Comparison of ENCODE assay signal across 12 mouse cellular contexts in the genomic region with DNA sequence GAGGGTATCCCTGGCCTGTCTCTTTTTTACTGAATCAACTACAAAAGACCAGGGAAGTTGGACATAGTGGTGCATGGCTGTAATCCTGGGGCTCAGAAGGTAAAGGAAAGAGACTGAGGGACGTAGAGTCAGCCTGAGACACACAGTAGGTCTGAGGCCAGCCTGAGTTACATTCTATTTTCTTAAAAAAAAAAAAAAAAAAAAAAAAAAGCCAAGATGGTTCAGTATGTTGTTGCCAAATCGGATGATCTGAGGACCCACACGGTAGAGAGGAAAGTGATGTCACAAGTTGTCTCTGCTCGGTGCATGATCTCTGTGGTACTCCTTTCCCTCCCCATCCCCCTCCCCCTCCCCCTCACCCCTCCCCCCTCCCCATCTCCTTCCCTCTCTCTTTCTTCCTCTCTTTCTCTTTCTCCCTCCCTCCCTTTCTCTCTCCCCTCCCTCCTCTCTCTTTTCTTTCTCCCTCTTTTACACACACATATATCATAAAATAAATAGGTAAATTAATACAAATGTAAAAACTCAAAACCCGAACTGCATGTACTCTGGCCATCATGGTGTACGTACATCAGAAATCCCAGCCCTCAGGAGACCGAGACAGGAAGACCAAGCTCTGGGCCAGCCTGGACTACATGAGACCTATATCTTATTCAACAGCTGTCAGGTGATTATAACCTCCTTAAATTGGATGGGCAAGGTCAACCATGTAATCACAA. TPM values are rescaled to one million over a fixed set of nuclear protein-coding genes. Genes with fewer than 3 reads are reported as not detected.
A peak's percentile ranks its signal among the peaks of the same experiment; 100 is the strongest.
DNase-seq lines count a peak whose midpoint lies in the region; ATAC-seq and TF ChIP-seq lines count a peak whose summit lies in the region.
"Had no signal": no experiment of that assay in that cellular context is flagged by ENCODE, and none has a peak within 500 bp of the region (broad histone marks: within the 10 kb centered on the region; RNA-seq: fewer than 3 reads in every experiment).

No protein-coding gene starts in this region.

- H3K27ac ChIP-seq in lung, embryonic 15.5 days = no peak overlapping the region
- H3K27ac ChIP-seq in forebrain, postnatal 0 days (ENCODE audit: low read depth, low read length) = no peak overlapping the region
- H3K27ac ChIP-seq in limb, embryonic 13.5 days = no peak overlapping the region
- 0 out of 2 replicates have a peak overlapping the region, but pooled peaks have one; percentile 60 for H3K27ac ChIP-seq in neural tube, embryonic 15.5 days (replicated peaks)
- no peak overlapping the region for H3K27ac ChIP-seq in kidney, embryonic 15.5 days

- H3K4me2 ChIP-seq in lung, embryonic 15.5 days = peak overlapping the region; percentile 53; the same call in 1 of the 2 replicates
- H3K4me2 ChIP-seq in forebrain, postnatal 0 days (ENCODE audit: low read depth) = no peak overlapping the region
- peak overlapping the region; percentile 57; the same call in 1 of the 2 replicates for H3K4me2 ChIP-seq in limb, embryonic 13.5 days (replicated peaks)
- peak overlapping the region; percentile 51 for H3K4me2 ChIP-seq in neural tube, embryonic 15.5 days
- no peak overlapping the region for H3K4me2 ChIP-seq in kidney, embryonic 15.5 days

- WGBS in lung, embryonic 15.5 days = 83% methylated on average over 7 of the region's 7 CpGs
- WGBS in forebrain, postnatal 0 days = 89% methylated on average over 7 of the region's 7 CpGs
- WGBS in limb, embryonic 13.5 days = 82% methylated on average over 7 of the region's 7 CpGs
- 78% methylated on average over 7 of the region's 7 CpGs for WGBS in neural tube, embryonic 15.5 days
- WGBS in kidney, embryonic 15.5 days = 84% methylated on average over 7 of the region's 7 CpGs

- no peak overlapping the region for H3K9ac ChIP-seq in lung, embryonic 15.5 days
- no peak overlapping the region for H3K9ac ChIP-seq in forebrain, postnatal 0 days
- no peak overlapping the region for H3K9ac ChIP-seq in limb, embryonic 13.5 days
- 0 out of 2 replicates have a peak overlapping the region, but pooled peaks have one; percentile 41 for H3K9ac ChIP-seq in neural tube, embryonic 15.5 days (replicated peaks)
- no peak overlapping the region for H3K9ac ChIP-seq in kidney, embryonic 15.5 days

- H3K4me1 ChIP-seq in lung, embryonic 15.5 days = peaks cover 19% of the 10 kb centered on the region
- no peaks in the 10 kb centered on the region for H3K4me1 ChIP-seq in forebrain, postnatal 0 days (ENCODE audit: insufficient read depth)
- peaks cover 16% of the 10 kb centered on the region for H3K4me1 ChIP-seq in limb, embryonic 13.5 days
- peaks cover 21% of the 10 kb centered on the region; the same call in 1 of the 2 replicates for H3K4me1 ChIP-seq in neural tube, embryonic 15.5 days
- H3K4me1 ChIP-seq in kidney, embryonic 15.5 days = peaks cover 37% of the 10 kb centered on the region

- no peak for TF ChIP-seq CTCF in forebrain, postnatal 0 days (IDR thresholded peaks at IDR 0.05; ENCODE audit: low read depth)

- ATAC-seq in lung, embryonic 15.5 days (ENCODE audit: borderline replicate concordance, extremely low read depth, low FRiP score, low TSS enrichment) = no peak
- ATAC-seq in forebrain, postnatal 0 days = 0 out of 2 replicates have a peak, but pooled peaks have one; percentile 2
- ATAC-seq in limb, embryonic 13.5 days (ENCODE audit: low FRiP score, low read depth) = no peak
- no peak for ATAC-seq in neural tube, embryonic 15.5 days (ENCODE audit: low FRiP score)
- no peak for ATAC-seq in kidney, embryonic 15.5 days (replicated peaks; ENCODE audit: low FRiP score)

- H3K27me3 ChIP-seq in lung, embryonic 15.5 days = no peaks in the 10 kb centered on the region; the same call in 1 of the 2 replicates
- no peaks in the 10 kb centered on the region for H3K27me3 ChIP-seq in forebrain, postnatal 0 days (ENCODE audit: insufficient read depth, low read length)
- no peaks in the 10 kb centered on the region for H3K27me3 ChIP-seq in limb, embryonic 13.5 days
- H3K27me3 ChIP-seq in neural tube, embryonic 15.5 days (replicated peaks) = no peaks in the 10 kb centered on the region
- H3K27me3 ChIP-seq in kidney, embryonic 15.5 days = no peaks in the 10 kb centered on the region

- H3K4me3 ChIP-seq in lung, embryonic 15.5 days = no peak overlapping the region
- H3K4me3 ChIP-seq in forebrain, postnatal 0 days (ENCODE audit: low read depth, low read length) = no peak overlapping the region
- H3K4me3 ChIP-seq in limb, embryonic 13.5 days = no peak overlapping the region
- H3K4me3 ChIP-seq in neural tube, embryonic 15.5 days (replicated peaks) = no peak overlapping the region
- no peak overlapping the region for H3K4me3 ChIP-seq in kidney, embryonic 15.5 days (replicated peaks)

- DNase-seq in lung, postnatal 10 days = no peak
- no peak for DNase-seq in forebrain, postnatal 0 days
- no peak for DNase-seq in thymus, postnatal 25 days

- no peaks in the 10 kb centered on the region for H3K9me3 ChIP-seq in lung, embryonic 15.5 days
- H3K9me3 ChIP-seq in forebrain, postnatal 0 days (ENCODE audit: low read length) = no peaks in the 10 kb centered on the region
- no peaks in the 10 kb centered on the region for H3K9me3 ChIP-seq in limb, embryonic 13.5 days
- H3K9me3 ChIP-seq in neural tube, embryonic 15.5 days (replicated peaks) = no peaks in the 10 kb centered on the region
- no peaks in the 10 kb centered on the region for H3K9me3 ChIP-seq in kidney, embryonic 15.5 days (replicated peaks)

- H3K36me3 ChIP-seq in lung, embryonic 15.5 days = no peaks in the 10 kb centered on the region
- H3K36me3 ChIP-seq in forebrain, postnatal 0 days (ENCODE audit: insufficient read depth) = no peaks in the 10 kb centered on the region
- no peaks in the 10 kb centered on the region for H3K36me3 ChIP-seq in limb, embryonic 13.5 days
- H3K36me3 ChIP-seq in neural tube, embryonic 15.5 days = no peaks in the 10 kb centered on the region
- H3K36me3 ChIP-seq in kidney, embryonic 15.5 days = no peaks in the 10 kb centered on the region

RNA-seq across cellular contexts. Expression of a gene that starts 11.2 kb away (rescaled TPM):
- polyA plus RNA-seq in lung, embryonic 15.5 days (2015; fragmentation: Nextera tagmentation; extraction: Ambion mirVana) = not detected in 2 replicates
- not detected in 2 replicates for total RNA-seq in forebrain, postnatal 0 days (2014; rRNA removed)
- polyA plus RNA-seq in forebrain, postnatal 0 days (2015; fragmentation: Nextera tagmentation; extraction: Ambion mirVana) = not detected in 2 replicates
- polyA plus RNA-seq in limb, embryonic 13.5 days (2015; fragmentation: Nextera tagmentation; extraction: Ambion mirVana) = not detected in 2 replicates
- polyA plus RNA-seq in neural tube, embryonic 15.5 days (2015; fragmentation: Nextera tagmentation; extraction: Ambion mirVana) = not detected in 2 replicates
- polyA plus RNA-seq in kidney, embryonic 15.5 days (2015; fragmentation: Nextera tagmentation; extraction: Ambion mirVana) = not detected in 2 replicates
- total RNA-seq: adrenal gland, adult 18-20 months; gastrocnemius, postnatal 14 days; left cerebral cortex, adult 18-20 months had no signal
- polyA plus RNA-seq: embryonic facial prominence, embryonic 11.5 days; neural tube, embryonic 11.5 days had no signal

RNA-seq across cellular contexts. Expression of a gene that starts 18.4 kb away (rescaled TPM):
- 0.54 and 0.65 TPM in 2 replicates for polyA plus RNA-seq in lung, embryonic 15.5 days (2015; fragmentation: Nextera tagmentation; extraction: Ambion mirVana)
- 1.8 and 3.4 TPM in 2 replicates for total RNA-seq in forebrain, postnatal 0 days (2014; rRNA removed)
- polyA plus RNA-seq in forebrain, postnatal 0 days (2015; fragmentation: Nextera tagmentation; extraction: Ambion mirVana) = 1.4 and 3.2 TPM in 2 replicates
- 2.2 TPM in 2 replicates for polyA plus RNA-seq in limb, embryonic 13.5 days (2015; fragmentation: Nextera tagmentation; extraction: Ambion mirVana)
- polyA plus RNA-seq in neural tube, embryonic 15.5 days (2015; fragmentation: Nextera tagmentation; extraction: Ambion mirVana) = 2.4 and 2.7 TPM in 2 replicates
- 1.6 and 2.7 TPM in 2 replicates for polyA plus RNA-seq in kidney, embryonic 15.5 days (2015; fragmentation: Nextera tagmentation; extraction: Ambion mirVana)

RNA-seq across cellular contexts. Expression of a gene that starts 50.4 kb away (rescaled TPM):
- 2.0 and 2.2 TPM in 2 replicates for polyA plus RNA-seq in lung, embryonic 15.5 days (2015; fragmentation: Nextera tagmentation; extraction: Ambion mirVana)
- 1.3 and 1.8 TPM in 2 replicates for total RNA-seq in forebrain, postnatal 0 days (2014; rRNA removed)
- 0.31 TPM in 2 replicates for polyA plus RNA-seq in forebrain, postnatal 0 days (2015; fragmentation: Nextera tagmentation; extraction: Ambion mirVana)
- 1.2 TPM in 2 replicates for polyA plus RNA-seq in limb, embryonic 13.5 days (2015; fragmentation: Nextera tagmentation; extraction: Ambion mirVana)
- 0.67 and 0.74 TPM in 2 replicates for polyA plus RNA-seq in neural tube, embryonic 15.5 days (2015; fragmentation: Nextera tagmentation; extraction: Ambion mirVana)
- 0.51 and 0.53 TPM in 2 replicates for polyA plus RNA-seq in kidney, embryonic 15.5 days (2015; fragmentation: Nextera tagmentation; extraction: Ambion mirVana)

Comparison
In these comparisons a context has a peak if more than half of its experiments do, and no peak if none do; other contexts are left out.
1. H3K4me2 ChIP-seq: peak in lung, embryonic 15.5 days (single experiment), limb, embryonic 13.5 days (single experiment) and neural tube, embryonic 15.5 days (single experiment); none in forebrain, postnatal 0 days (single experiment) and kidney, embryonic 15.5 days (single experiment).